27 mouse cellular contexts compared by ENCODE assay signal in the genomic region with DNA sequence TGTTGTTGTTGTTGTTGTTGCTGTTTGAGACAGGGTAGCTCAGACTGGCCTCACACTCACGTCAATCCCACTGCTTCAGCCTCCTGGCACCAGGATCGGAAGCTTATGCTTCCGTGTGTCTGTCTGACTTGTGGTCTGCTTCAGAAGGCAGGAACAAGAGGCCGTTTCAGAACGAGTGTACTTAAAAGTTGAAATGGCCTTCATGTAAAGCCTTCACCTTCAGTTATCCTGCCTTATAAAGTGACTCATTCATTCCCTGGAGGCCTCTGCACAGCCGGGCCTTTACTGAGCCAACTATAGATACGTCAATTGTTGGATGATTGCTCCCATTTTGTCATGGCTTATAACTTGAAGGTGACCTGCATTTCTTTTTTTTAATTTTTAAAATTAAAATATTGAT. TPM values are rescaled to one million over a fixed set of nuclear protein-coding genes. Genes with fewer than 3 reads are reported as not detected.
DNase-seq lines count a peak whose midpoint lies in the region; ATAC-seq and TF ChIP-seq lines count a peak whose summit lies in the region.
"Had no signal": no experiment of that assay in that cellular context is flagged by ENCODE, and none has a peak within 500 bp of the region (broad histone marks: within the 10 kb centered on the region; RNA-seq: fewer than 3 reads in every experiment).

No protein-coding gene starts in this region.

- WGBS in forebrain, embryonic 15.5 days = 85% methylated on average over 7 of the region's 7 CpGs

- no peak for TF ChIP-seq POLR2A in embryonic fibroblast, embryonic 13.5 days (IDR thresholded peaks at IDR 0.05; ENCODE audit: low read depth, low read length)

- peaks cover 7% of the 10 kb centered on the region for H3K4me1 ChIP-seq in embryonic fibroblast, embryonic 13.5 days (ENCODE audit: control insufficient read depth, insufficient read depth, low read length)
- no peaks in the 10 kb centered on the region for H3K4me1 ChIP-seq in forebrain, embryonic 15.5 days
- H3K4me1 ChIP-seq: intestine, embryonic 15.5 days had no signal

- H3K27ac ChIP-seq in embryonic fibroblast, embryonic 13.5 days (ENCODE audit: insufficient read depth, low read length) = peak overlapping the region; percentile 87
- no peak overlapping the region for H3K27ac ChIP-seq in forebrain, embryonic 15.5 days (replicated peaks)
- H3K27ac ChIP-seq: embryonic facial prominence, embryonic 15.5 days; heart, embryonic 10.5 days; hindbrain, embryonic 14.5 days; intestine, embryonic 15.5 days had no signal

- TF ChIP-seq CTCF in embryonic fibroblast, embryonic 13.5 days (IDR thresholded peaks at IDR 0.05; ENCODE audit: borderline replicate concordance, insufficient read depth, low read length) = no peak

- no peak overlapping the region for H3K4me2 ChIP-seq in forebrain, embryonic 15.5 days (replicated peaks)
- H3K4me2 ChIP-seq: embryonic facial prominence, embryonic 15.5 days; hindbrain, embryonic 14.5 days; intestine, embryonic 15.5 days had no signal

- no peaks in the 10 kb centered on the region for H3K9me3 ChIP-seq in forebrain, embryonic 15.5 days
- H3K9me3 ChIP-seq: embryonic facial prominence, embryonic 15.5 days; heart, embryonic 10.5 days; intestine, embryonic 15.5 days had no signal

- no peaks in the 10 kb centered on the region for H3K36me3 ChIP-seq in forebrain, embryonic 15.5 days
- H3K36me3 ChIP-seq: embryonic facial prominence, embryonic 15.5 days; heart, embryonic 10.5 days; intestine, embryonic 15.5 days had no signal

- intact Hi-C loops in heart, postnatal 14 days (cut with DNase I) = no loop called here

- peak; percentile 62 to 85 for DNase-seq in adrenal gland, adult (ENCODE audit: inconsistent age in 2 of 2, low spot score in 1 of 2)
- DNase-seq in adrenal gland, postnatal 4 days (ENCODE audit: low spot score in 2 of 2) = no peak
- peak; percentile 93 for DNase-seq in heart, adult 11 months
- DNase-seq in heart, postnatal 14 days = no peak
- DNase-seq in layer of hippocampus, adult 9-11 months = no peak
- DNase-seq: cerebellum, adult 11 months; cerebellum, adult 8-10 months; cerebellum, postnatal 14 days; embryo, embryonic 11 days; forebrain, postnatal 0 days; gastrocnemius, postnatal 36 days; heart, postnatal 10 days; kidney, adult 2 months had no signal

- ATAC-seq in forebrain, embryonic 15.5 days (replicated peaks) = no peak
- ATAC-seq: forebrain, postnatal 0 days; intestine, embryonic 15.5 days had no signal

- no peak overlapping the region for H3K9ac ChIP-seq in forebrain, embryonic 15.5 days (replicated peaks)
- H3K9ac ChIP-seq: embryonic facial prominence, embryonic 15.5 days; forebrain, postnatal 0 days; hindbrain, embryonic 14.5 days; intestine, embryonic 15.5 days had no signal

- H3K27me3 ChIP-seq in forebrain, embryonic 15.5 days = no peaks in the 10 kb centered on the region
- H3K27me3 ChIP-seq: embryonic facial prominence, embryonic 15.5 days; intestine, embryonic 15.5 days had no signal

- H3K4me3 ChIP-seq in embryonic fibroblast, embryonic 13.5 days (ENCODE audit: insufficient read depth, low read length) = no peak overlapping the region
- no peak overlapping the region for H3K4me3 ChIP-seq in forebrain, embryonic 15.5 days
- H3K4me3 ChIP-seq: embryonic facial prominence, embryonic 15.5 days; heart, embryonic 10.5 days; intestine, embryonic 15.5 days had no signal

RNA-seq across cellular contexts. Expression of a gene that starts 28.4 kb away (rescaled TPM):
- total RNA-seq in adrenal gland, postnatal 4 days (2021) = not detected
- 100 to 1,000 TPM in 1 of 2 experiments, not detected in 1; 233 TPM for total RNA-seq in heart, postnatal 14 days (2021)
- not detected in 2 replicates for polyA plus RNA-seq in embryonic fibroblast, embryonic 13.5 days (2011; ENCODE audit: insufficient read length, low read depth, missing spikeins)
- polyA plus RNA-seq in forebrain, embryonic 15.5 days (2015; fragmentation: Nextera tagmentation; extraction: Ambion mirVana) = not detected in 2 replicates
- total RNA-seq: adrenal gland, adult 18-20 months; common myeloid progenitor, adult 5-6 weeks; ES-E14; forebrain, postnatal 0 days; gastrocnemius, adult 18-20 months; gastrocnemius, postnatal 36 days; hematopoietic stem cell, adult 5-6 weeks had no signal
- polyA plus RNA-seq: embryonic facial prominence, embryonic 11.5 days; forebrain, embryonic 11.5 days; forebrain, postnatal 0 days; heart, embryonic 10.5 days; heart, embryonic 14.5 days; hindbrain, embryonic 14.5 days; intestine, embryonic 15.5 days had no signal

Comparison
In these comparisons a context has a peak if more than half of its experiments do, and no peak if none do; other contexts are left out.
1. DNase-seq: peak in adrenal gland, adult (2 of 2) and heart, adult 11 months (single experiment); none in adrenal gland, postnatal 4 days (0 of 2), heart, postnatal 14 days (0 of 2) and layer of hippocampus, adult 9-11 months (single experiment).